Mouse (Mus musculus): Measurements from ENCODE around the gene Tcte2.

DNA sequence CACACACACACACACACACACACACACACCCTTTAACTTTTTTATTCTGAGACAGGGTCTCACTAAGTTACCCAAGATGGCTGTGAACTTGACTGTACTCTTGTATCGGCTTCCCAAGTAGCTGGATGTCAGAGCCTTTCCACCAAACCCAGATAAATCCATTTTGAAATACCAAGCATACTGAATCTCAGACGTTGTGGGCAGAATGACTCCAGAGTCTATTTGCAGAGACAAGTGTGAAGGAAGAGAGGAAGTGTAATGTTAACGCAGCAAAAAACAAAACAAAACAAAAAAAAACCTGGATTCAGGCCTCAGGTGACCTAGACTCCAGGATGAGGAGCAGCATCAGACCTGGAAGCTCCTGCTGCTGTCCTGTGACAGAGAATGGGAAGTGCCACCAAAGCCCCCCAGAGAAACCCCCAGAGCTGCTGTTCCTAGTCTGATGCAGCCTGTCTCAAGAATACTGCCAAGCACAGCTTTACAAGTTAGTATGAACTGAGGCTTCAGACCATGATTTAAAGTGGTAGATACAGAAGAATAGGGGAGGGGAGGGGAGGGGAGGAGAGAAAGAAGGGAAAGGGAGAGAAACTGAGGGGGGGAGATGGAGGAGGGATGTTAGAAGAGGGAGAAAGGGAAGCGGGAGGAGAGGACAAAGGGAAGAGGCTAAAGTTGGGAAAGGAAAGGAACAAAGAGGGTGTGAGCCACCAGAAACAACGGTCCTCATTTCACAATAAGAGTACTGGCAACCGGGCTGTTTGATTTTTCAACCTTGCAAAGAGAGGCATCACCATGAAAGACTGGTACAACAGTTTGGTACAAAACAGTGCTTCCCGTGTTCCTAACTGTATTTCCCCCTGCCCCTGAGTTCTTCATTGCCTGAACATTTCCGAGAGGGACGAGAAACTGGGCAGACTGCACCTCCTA lies 84.1 kb downstream of the Tcte2 start:
- TF ChIP-seq CTCF (conservative IDR thresholded peaks at IDR 0.05 in 1 of 2, IDR thresholded peaks at IDR 0.05 in 1 of 2; ENCODE audit: low read depth in 2 of 2, low read length in 2 of 2) (no peak), CHD1 (IDR thresholded peaks at IDR 0.05; ENCODE audit: low read depth, low read length) (no peak), USF1 (IDR thresholded peaks at IDR 0.05; ENCODE audit: low read depth, low read length) (no peak), E2F4 (IDR thresholded peaks at IDR 0.05; ENCODE audit: insufficient replicate concordance, low read depth, low read length) (no peak), POLR2A (IDR thresholded peaks at IDR 0.05; ENCODE audit: low read depth, low read length) (no peak)

All from CH12.LX (cell line).